Mouse (Mus musculus): ENCODE results near the gene Ssbp3.

DNA sequence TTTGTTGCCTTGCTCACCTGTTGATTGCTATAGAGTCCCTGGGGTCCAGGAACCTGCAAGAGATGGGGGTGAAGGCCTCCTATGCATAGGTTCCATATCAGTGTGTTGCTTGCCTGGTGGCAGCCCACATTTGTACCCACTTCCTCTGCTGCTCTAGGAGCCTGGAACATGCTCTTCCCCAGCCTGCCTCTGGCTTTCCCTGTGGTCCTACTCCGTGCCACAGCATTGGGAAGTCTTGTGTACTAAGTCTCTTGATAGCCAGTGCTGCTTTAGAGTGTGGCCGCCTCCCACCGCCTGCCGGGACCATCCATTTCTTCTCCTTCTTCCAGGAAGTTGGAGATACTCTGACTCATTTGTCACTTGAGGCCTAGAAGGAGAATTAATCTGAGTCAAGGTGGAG lies 13.7 kb downstream of the Ssbp3 start:
- TF ChIP-seq POLR2A (IDR thresholded peaks at IDR 0.05; ENCODE audit: low read depth, low read length) (no peak), CTCF (IDR thresholded peaks at IDR 0.05; ENCODE audit: borderline replicate concordance, insufficient read depth, low read length) (no peak)
